Mouse (Mus musculus) spleen, adult 12 weeks (tissue): Measurements from ENCODE around the gene Tmem132b.

Experiments
- DNase-seq: peaks from one replicate; pipeline ENCODE4 v3.0.0; 2022; ENCODE audit warnings: low spot score

Tmem132b gene

GRCm38 (mm10) chr5:125675623-125676022, 144.0 kb downstream of the Tmem132b start:
- no peak for DNase-seq

DNA sequence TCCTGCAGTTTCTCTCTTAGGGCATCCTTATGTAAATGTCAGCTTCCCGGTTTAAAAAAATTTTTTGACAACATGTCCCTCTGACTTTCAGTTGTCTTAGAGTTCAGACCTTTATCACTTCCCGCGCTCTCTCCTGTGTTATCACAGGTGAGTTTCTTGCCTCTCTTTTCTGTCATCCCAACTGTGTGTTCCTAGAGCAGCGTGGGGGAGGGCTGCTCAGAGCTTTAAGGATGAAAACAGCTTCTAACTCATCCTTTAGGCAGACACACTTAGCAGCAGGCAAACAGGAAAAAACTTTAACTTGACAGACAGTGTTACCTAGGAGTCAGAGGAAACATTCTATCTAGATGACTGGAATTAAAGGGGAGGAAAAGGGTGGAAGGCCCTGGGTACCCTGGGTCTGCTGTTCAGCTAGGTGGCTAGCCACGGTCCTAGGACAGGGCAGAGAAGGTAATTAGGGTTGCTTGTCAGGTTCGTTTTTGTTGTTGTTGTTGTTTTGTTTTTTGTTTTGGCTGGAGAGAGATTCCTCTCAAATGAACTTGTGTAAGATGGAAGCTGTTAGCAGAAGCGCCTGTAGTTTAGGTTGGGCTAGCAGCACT, 144.6 kb downstream of the Tmem132b start:
- no peak for DNase-seq

- no peak for DNase-seq
Measured at GRCm38 (mm10) chr5:125680889-125681288, 149.3 kb downstream of the Tmem132b start.

GRCm38 (mm10) chr5:125683491-125683890, 151.9 kb downstream of the Tmem132b start:
- DNase-seq, result no peak

DNA sequence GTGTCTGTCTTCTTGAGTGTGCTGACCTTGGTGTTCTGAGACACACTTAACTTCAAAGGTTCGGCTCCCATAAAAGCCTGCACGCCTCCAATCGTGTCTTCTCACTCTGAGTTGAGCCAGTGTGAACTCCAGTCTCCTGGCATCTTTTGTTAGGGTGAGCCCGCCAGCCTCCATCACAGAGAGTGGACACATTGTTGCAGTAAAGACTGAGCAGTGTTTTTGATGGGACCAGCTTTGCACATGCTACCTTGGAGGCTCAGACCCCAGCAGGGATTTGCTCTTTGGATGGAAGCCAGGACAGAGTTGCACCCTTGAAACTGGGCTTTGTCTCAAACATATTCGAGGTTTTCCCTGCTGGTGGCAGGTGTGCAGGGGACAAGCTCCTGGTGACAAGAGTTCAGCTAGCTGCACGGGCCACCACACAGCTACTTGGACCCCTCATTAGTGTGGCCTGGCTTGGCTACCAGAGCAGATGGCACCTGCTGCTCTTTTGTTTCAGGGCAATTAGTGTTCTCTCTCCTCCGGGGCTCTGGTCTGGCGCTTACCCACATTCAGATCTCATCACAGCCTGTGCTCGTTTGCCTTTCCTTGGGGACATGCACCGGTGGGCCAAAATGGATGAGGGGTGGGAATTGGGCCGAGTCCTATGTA, 154.2 kb downstream of the Tmem132b start:
- DNase-seq, result no peak

DNA sequence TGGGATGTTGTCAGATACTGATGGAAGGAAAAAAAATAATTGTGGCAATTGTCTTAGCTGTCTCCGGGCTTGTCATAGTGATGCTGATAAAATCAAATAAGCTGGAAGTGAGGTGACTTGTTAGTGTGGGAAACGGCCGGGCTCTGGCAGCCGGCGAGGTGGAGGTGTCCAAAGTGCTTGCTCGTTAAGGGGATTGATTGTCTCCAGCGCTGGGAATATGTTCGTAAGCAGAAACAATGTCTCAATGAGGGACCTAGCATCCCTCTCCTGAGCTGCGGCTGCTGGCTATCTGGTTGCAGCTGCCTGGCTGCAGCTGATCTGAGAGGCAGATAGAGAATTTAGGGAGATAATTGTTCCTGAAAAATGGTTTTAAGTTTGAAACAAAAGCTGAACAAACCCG, 161.0 kb downstream of the Tmem132b start:
- DNase-seq, result no peak

DNA sequence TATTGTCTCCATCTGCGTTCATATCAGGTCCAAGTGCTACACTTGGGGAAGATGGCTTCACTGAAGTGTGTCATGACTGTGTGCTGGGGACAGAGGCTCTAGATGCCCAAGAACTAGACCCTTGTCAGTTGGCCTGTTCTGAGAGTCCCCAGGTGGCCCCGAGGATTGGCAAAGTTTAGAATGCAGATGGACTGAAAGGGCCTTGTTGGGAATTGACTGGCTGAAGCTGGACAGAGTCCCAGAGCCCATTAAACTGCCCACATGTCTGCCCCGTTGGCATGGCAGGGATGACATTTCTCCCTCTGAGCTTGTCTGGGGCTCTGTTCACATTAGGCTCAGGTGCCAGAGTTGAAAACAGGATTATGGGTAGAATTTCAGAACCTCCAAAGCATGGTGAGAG, 167.8 kb downstream of the Tmem132b start:
- no peak for DNase-seq

DNA sequence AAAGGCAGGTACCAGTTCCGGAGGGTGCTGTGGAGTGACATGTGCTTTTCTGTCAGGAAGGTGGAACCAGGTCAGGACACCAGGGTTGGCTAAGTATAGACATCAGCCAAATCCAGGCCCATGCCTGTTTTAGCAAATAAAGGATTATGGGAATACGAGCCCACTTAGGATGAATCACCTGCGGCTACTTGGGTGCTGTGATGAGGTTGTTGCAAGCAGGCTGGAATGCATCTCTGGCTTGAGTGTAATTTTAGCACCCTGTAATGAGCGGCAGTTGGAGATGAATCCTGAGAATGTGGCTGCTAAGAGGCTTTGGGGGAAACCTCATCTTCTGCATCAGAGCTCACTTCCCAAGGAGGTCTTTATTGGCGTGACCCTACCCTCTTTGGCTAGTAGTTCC, 168.7 kb downstream of the Tmem132b start:
- no peak for DNase-seq

DNA sequence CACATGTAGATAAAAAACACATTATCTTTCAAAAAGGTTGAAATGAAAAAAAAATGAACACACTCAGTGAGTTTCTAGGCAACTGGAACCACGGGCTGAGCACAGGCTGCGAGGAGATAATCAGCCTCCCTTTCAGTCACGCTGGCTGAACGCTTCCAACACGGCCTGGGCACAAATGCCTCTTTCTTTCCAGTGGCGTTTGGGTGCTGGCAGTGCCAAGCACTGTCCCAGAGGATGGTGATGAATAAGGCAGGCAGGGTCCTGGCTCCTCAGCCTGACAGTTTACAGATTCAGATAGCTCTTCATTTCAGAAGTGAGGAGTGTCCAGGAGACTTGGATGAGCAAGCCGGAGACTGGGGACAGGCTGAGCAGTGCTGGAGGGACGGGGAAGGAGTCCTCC, 173.8 kb downstream of the Tmem132b start:
- DNase-seq, result no peak

DNA sequence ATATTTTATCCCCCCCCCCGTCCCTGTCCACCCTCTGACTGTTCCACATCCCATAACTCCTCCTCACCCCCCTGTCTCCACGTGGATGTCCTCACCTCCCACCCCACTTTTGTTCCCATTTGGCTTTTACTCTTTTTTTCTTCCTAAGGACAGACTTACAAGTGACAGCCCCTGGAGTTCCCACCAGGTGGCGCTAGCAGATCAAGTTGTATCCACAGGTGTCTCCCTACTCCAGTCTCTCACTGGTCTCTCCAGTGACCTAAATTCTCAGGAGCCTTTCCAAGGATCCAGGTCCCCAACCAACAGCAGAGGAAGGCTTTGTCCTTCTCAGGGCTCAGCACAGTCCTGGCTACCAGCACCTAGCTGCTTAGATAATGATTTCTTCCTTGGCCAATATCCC, 177.6 kb downstream of the Tmem132b start:
- no peak for DNase-seq

DNA sequence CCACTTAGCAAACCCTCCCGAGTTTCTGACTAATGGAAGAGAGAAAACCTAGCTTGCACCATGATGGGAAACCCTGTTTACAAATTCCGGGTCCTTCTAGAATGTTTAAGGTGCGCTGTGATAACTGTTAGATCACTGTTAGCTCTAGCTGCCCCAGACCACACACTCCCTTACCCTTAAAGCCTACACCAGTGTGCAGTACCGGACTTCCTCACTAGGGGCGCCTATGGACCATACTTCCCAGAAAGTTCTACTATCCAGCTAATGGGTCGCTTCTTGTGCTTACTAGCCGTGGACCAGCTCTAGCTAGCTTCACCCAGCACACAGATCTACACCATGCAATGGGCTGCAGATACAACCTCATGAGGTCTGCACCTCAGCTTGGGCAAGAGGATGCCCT, 195.2 kb downstream of the Tmem132b start:
- no peak for DNase-seq

- DNase-seq, result no peak
Measured at GRCm38 (mm10) chr5:125727436-125727835, 195.9 kb downstream of the Tmem132b start.

GRCm38 (mm10) chr5:125727936-125728335, 196.4 kb downstream of the Tmem132b start:
- no peak for DNase-seq

- DNase-seq, result no peak
Measured at GRCm38 (mm10) chr5:125728521-125728920, 196.9 kb downstream of the Tmem132b start.

GRCm38 (mm10) chr5:125733806-125734205, 202.2 kb downstream of the Tmem132b start:
- no peak for DNase-seq

DNA sequence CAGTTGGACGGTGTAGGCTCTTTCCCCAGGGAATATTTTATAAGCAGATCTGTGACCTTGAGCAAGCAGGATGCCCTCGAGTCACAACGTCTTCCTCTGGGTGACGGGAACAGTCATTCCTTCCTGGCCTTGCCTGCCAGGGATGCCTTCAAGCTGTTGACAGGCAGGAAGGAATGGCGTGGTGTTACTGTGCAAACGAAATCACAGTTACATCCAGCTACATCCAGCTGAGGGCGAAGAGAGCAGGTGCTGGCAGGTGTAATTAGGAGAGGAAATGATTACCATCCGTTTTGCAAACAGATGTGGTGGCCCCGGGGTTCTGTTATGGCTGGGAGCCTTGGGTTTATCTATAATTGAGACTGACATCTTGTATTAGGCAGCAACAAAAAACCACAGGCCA, 205.5 kb downstream of the Tmem132b start:
- DNase-seq, result no peak

- DNase-seq, result no peak
Measured at GRCm38 (mm10) chr5:125743503-125743902, 211.9 kb downstream of the Tmem132b start.

GRCm38 (mm10) chr5:125745727-125746126, 214.2 kb downstream of the Tmem132b start:
- no peak for DNase-seq

DNA sequence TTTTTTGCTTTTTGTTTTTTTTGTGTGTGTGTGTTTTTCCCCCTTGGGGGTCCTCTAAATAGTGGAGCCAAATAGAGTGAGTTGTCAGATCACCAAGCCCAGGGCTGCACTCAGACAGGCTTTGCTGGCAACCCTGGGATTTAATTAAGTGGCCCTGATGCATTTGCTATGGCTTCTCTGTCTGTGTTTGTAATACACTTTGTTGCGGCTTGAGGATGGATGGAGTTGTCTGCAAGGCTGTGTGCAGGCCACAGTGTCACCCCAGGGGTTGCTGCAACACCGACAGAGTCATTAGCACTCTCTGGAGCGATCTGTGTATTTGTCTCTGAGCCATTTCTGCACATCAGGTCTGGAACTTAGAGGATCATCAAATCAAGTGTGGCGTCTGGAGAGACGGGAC, 219.9 kb downstream of the Tmem132b start:
- DNase-seq, result no peak

- DNase-seq, result no peak
Measured at GRCm38 (mm10) chr5:125752546-125752945, 221.0 kb downstream of the Tmem132b start.

GRCm38 (mm10) chr5:125756987-125757530, 225.5 kb downstream of the Tmem132b start:
- DNase-seq, result no peak

- no peak for DNase-seq
Measured at GRCm38 (mm10) chr5:125758506-125758905, 226.9 kb downstream of the Tmem132b start.

- DNase-seq, result no peak
Measured at GRCm38 (mm10) chr5:125766941-125767340, 235.4 kb downstream of the Tmem132b start.

- no peak for DNase-seq
Measured at GRCm38 (mm10) chr5:125767950-125768349, 236.4 kb downstream of the Tmem132b start.
